Mouse (Mus musculus) heart, postnatal 0 days (tissue): ENCODE results near the gene Tbcel.

Experiments used
- CTCF ChIP-seq: IDR thresholded peaks from 2 replicates; pipeline ENCODE4 v1.5.1; 2016; ENCODE audit warnings: antibody characterized with exemption, control low read depth, low read depth
- EP300 ChIP-seq: IDR thresholded peaks from 2 replicates; pipeline ENCODE4 v1.6.1; 2016; ENCODE audit warnings: antibody characterized with exemption, low read depth

- TF ChIP-seq CTCF: no peak
- no peak for TF ChIP-seq EP300
Measured at GRCm38 (mm10) chr9:42423649-42424048, 84.0 kb downstream of the Tbcel start.
